Mouse (Mus musculus): ENCODE results near the gene Tgfbr2.

Gene Tgfbr2

GRCm38 (mm10) chr9:116174481-116175461 lies at the start of gene Tgfbr2:
TSS of gene Tgfbr2 (minus strand) at chr9:116175360.
- peak; percentile 92 for DNase-seq (ENCODE audit: low read depth, low spot score)

- DNase-seq (ENCODE audit: low read depth, low spot score): no peak
These were observed 48.2 kb upstream of the Tgfbr2 start for GRCm38 (mm10) chr9:116223368-116223767.

- DNase-seq (ENCODE audit: low read depth, low spot score): no peak
These were observed 47.5 kb upstream of the Tgfbr2 start for GRCm38 (mm10) chr9:116222643-116223042.

GRCm38 (mm10) chr9:116222000-116222399 lies 46.8 kb upstream of the Tgfbr2 start:
- DNase-seq (ENCODE audit: low read depth, low spot score): no peak

- no peak for DNase-seq (ENCODE audit: low read depth, low spot score)
These were observed 46.4 kb upstream of the Tgfbr2 start for GRCm38 (mm10) chr9:116221565-116221964.

GRCm38 (mm10) chr9:116220616-116221015 lies 45.5 kb upstream of the Tgfbr2 start:
- DNase-seq (ENCODE audit: low read depth, low spot score): no peak

GRCm38 (mm10) chr9:116220159-116220515 lies 45.0 kb upstream of the Tgfbr2 start:
- no peak for DNase-seq (ENCODE audit: low read depth, low spot score)

- DNase-seq (ENCODE audit: low read depth, low spot score): no peak
These were observed 44.3 kb upstream of the Tgfbr2 start for GRCm38 (mm10) chr9:116219234-116220158.

GRCm38 (mm10) chr9:116218780-116219179 lies 43.6 kb upstream of the Tgfbr2 start:
- peak; percentile 52 for DNase-seq (ENCODE audit: low read depth, low spot score)

- no peak for DNase-seq (ENCODE audit: low read depth, low spot score)
These were observed 41.9 kb upstream of the Tgfbr2 start for GRCm38 (mm10) chr9:116217099-116217498.

- DNase-seq (ENCODE audit: low read depth, low spot score): peak; percentile 32
These were observed 41.5 kb upstream of the Tgfbr2 start for GRCm38 (mm10) chr9:116216677-116217076.

GRCm38 (mm10) chr9:116214296-116214695 lies 39.1 kb upstream of the Tgfbr2 start:
- no peak for DNase-seq (ENCODE audit: low read depth, low spot score)

- peak; percentile 25 for DNase-seq (ENCODE audit: low read depth, low spot score)
These were observed 37.9 kb upstream of the Tgfbr2 start for GRCm38 (mm10) chr9:116212915-116213619.

GRCm38 (mm10) chr9:116212069-116212468 lies 36.9 kb upstream of the Tgfbr2 start:
- DNase-seq (ENCODE audit: low read depth, low spot score): no peak

GRCm38 (mm10) chr9:116208169-116208904 lies 33.2 kb upstream of the Tgfbr2 start:
- DNase-seq (ENCODE audit: low read depth, low spot score): no peak

- DNase-seq (ENCODE audit: low read depth, low spot score): no peak
These were observed 31.7 kb upstream of the Tgfbr2 start for GRCm38 (mm10) chr9:116206901-116207300.

GRCm38 (mm10) chr9:116203675-116204074 lies 28.5 kb upstream of the Tgfbr2 start:
- no peak for DNase-seq (ENCODE audit: low read depth, low spot score)

- no peak for DNase-seq (ENCODE audit: low read depth, low spot score)
These were observed 24.0 kb upstream of the Tgfbr2 start for GRCm38 (mm10) chr9:116199127-116199526.

GRCm38 (mm10) chr9:116198488-116198887 lies 23.3 kb upstream of the Tgfbr2 start:
- DNase-seq (ENCODE audit: low read depth, low spot score): no peak

GRCm38 (mm10) chr9:116197491-116198170 lies 22.5 kb upstream of the Tgfbr2 start:
- no peak for DNase-seq (ENCODE audit: low read depth, low spot score)
